Mouse (Mus musculus) lung, postnatal 0 days (tissue): ENCODE data around the gene Oxsr1. TPM values are rescaled to one million over a fixed set of nuclear protein-coding genes. Genes with fewer than 3 reads are reported as not detected.

Source experiments
- ATAC-seq: fragments of 200-750 bp; cut with Nextera tagmentation; 2 replicates; pipeline ENCODE4 v1.8.0; 2017; ENCODE audit warnings: moderate library complexity
- DNase-seq: peaks from one replicate; pipeline ENCODE4 v3.0.0-alpha.2; 2016; ENCODE audit warnings: low spot score
- H3K27ac ChIP-seq: fragments of 300-500 bp; sonication (generic); 2 replicates; pipeline ENCODE4 v1.5.1; 2014; ENCODE audit warnings: antibody characterized with exemption, mild to moderate bottlenecking, low read length, mixed read lengths
- H3K27me3 ChIP-seq: fragments of 300-500 bp; sonication (generic); replicated peaks from 2 replicates; pipeline ENCODE4 v1.6.1; 2014; ENCODE audit warnings: low read length, mixed read lengths; ENCODE audit not compliant: insufficient read depth
- H3K36me3 ChIP-seq: fragments of 300-500 bp; sonication (generic); 2 replicates; pipeline ENCODE4 v1.6.1; 2014; ENCODE audit warnings: low read length, mixed read lengths; ENCODE audit not compliant: insufficient read depth
- H3K4me1 ChIP-seq: fragments of 300-500 bp; sonication (generic); 2 replicates; pipeline ENCODE4 v1.6.1; 2014; ENCODE audit warnings: antibody characterized with exemption, low read depth, low read length, mixed read lengths; ENCODE audit not compliant: insufficient read depth
- H3K4me2 ChIP-seq: fragments of 300-500 bp; sonication (generic); replicated peaks from 2 replicates; pipeline ENCODE4 v1.6.1; 2014; ENCODE audit warnings: low read depth, mild to moderate bottlenecking, low read length, moderate library complexity, mixed read lengths
- H3K4me3 ChIP-seq: fragments of 300-500 bp; sonication (generic); 2 replicates; pipeline ENCODE4 v1.5.1; 2014; ENCODE audit warnings: low read depth, low read length
- H3K9ac ChIP-seq: fragments of 300-500 bp; sonication (generic); replicated peaks from 2 replicates; pipeline ENCODE4 v1.6.1; 2014; ENCODE audit warnings: low read depth, mild to moderate bottlenecking
- H3K9me3 ChIP-seq: fragments of 300-500 bp; sonication (generic); 2 replicates; pipeline ENCODE4 v1.6.1; 2016; ENCODE audit warnings: low read length, mixed read lengths
- CTCF ChIP-seq: IDR thresholded peaks from 2 replicates; pipeline ENCODE4 v1.5.1; 2016; ENCODE audit warnings: antibody characterized with exemption, mild to moderate bottlenecking
- EP300 ChIP-seq: IDR thresholded peaks from 2 replicates; pipeline ENCODE4 v1.6.1; 2016; ENCODE audit warnings: antibody characterized with exemption, mild to moderate bottlenecking, control low read depth
- WGBS: fragments of 180-500 bp; shearing (Covaris S2); extraction: QIAGEN DNeasy Blood & Tissue Kit; methylation state at CpG from one replicate; pipeline ENCODE4 v1.1.7; 2014; 5-methylcytosine and 5-hydroxymethylcytosine counted together
- polyA plus RNA-seq: library from polyadenylated mRNA; unstranded; fragments of >200 nt; fragmentation: Nextera tagmentation; extraction: Ambion mirVana; gene quantifications from 2 replicates; pipeline ENCODE4 v1.2.1, GENCODE M21; 2015

Oxsr1 gene
- polyA plus RNA-seq, 1 experiment from 2014 or later: 6.6 TPM

- ATAC-seq (peak; percentile 18), DNase-seq (peak; percentile 96)
- Histone ChIP-seq H3K27ac (peak within 1 kb of the TSS; percentile 95), H3K4me3 (peak within 1 kb of the TSS; percentile 70), H3K9ac (peak within 1 kb of the TSS; percentile 80), H3K27me3 (no peaks in the 10 kb centered on the region), H3K4me2 (peak within 1 kb of the TSS; percentile 89), H3K4me1 (peaks cover 11% of the 10 kb centered on the region), H3K36me3 (peaks cover 16% of the 10 kb centered on the region; the same call in 1 of the 2 replicates), H3K9me3 (no peaks in the 10 kb centered on the region)
- TF ChIP-seq EP300 (no peak), CTCF (peak; percentile 56)
- WGBS: 2% methylated on average over 43 of the region's 43 CpGs
Measured at GRCm38 (mm10) chr9:119339558-119340211, 17.5 kb upstream of the Oxsr1 start, which contains the start of gene Acaa1a. Acaa1a (plus strand) TSS chr9:119339676.

GRCm38 (mm10) chr9:119339106-119339505 is 16.9 kb upstream of the Oxsr1 start:
- peak; percentile 18 for DNase-seq
- Histone ChIP-seq H3K27ac (peak overlapping the region; percentile 95), H3K27me3 (no peaks in the 10 kb centered on the region), H3K9me3 (no peaks in the 10 kb centered on the region), H3K36me3 (peaks cover 16% of the 10 kb centered on the region; the same call in 1 of the 2 replicates), H3K4me3 (peak overlapping the region; percentile 70), H3K4me2 (peak overlapping the region; percentile 89), H3K4me1 (peaks cover 11% of the 10 kb centered on the region), H3K9ac (peak overlapping the region; percentile 80; the same call in 1 of the 2 replicates)
- 42% methylated on average over 7 of the region's 7 CpGs for WGBS
- no peak for ATAC-seq
- TF ChIP-seq EP300 (no peak), CTCF (no peak)

GRCm38 (mm10) chr9:119338350-119338749 is 16.1 kb upstream of the Oxsr1 start:
- H3K4me1 ChIP-seq: peaks cover 11% of the 10 kb centered on the region
- no peaks in the 10 kb centered on the region for H3K27me3 ChIP-seq
- no peak for DNase-seq
- no peak overlapping the region for H3K4me2 ChIP-seq
- H3K9ac ChIP-seq: no peak overlapping the region
- 87% methylated on average over 3 of the region's 3 CpGs for WGBS
- no peak overlapping the region for H3K4me3 ChIP-seq
- peaks cover 9% of the 10 kb centered on the region; the same call in 1 of the 2 replicates for H3K36me3 ChIP-seq
- no peak for ATAC-seq
- TF ChIP-seq CTCF (no peak), EP300 (no peak)
- H3K9me3 ChIP-seq: no peaks in the 10 kb centered on the region
- H3K27ac ChIP-seq: no peak overlapping the region

GRCm38 (mm10) chr9:119337842-119338241 is 15.6 kb upstream of the Oxsr1 start:
- H3K27ac ChIP-seq: no peak overlapping the region
- no peaks in the 10 kb centered on the region for H3K9me3 ChIP-seq
- no peak overlapping the region for H3K4me2 ChIP-seq
- TF ChIP-seq EP300 (no peak), CTCF (no peak)
- H3K4me3 ChIP-seq: no peak overlapping the region
- ATAC-seq: no peak
- H3K4me1 ChIP-seq: peaks cover 11% of the 10 kb centered on the region
- no peak for DNase-seq
- WGBS: 92% methylated on average over 14 of the region's 14 CpGs
- no peak overlapping the region for H3K9ac ChIP-seq
- H3K36me3 ChIP-seq: 0 out of 2 replicates have a peak, but pooled peaks cover 7% of the 10 kb centered on the region
- H3K27me3 ChIP-seq: no peaks in the 10 kb centered on the region

GRCm38 (mm10) chr9:119335571-119335970 is 13.3 kb upstream of the Oxsr1 start:
- Histone ChIP-seq H3K4me2 (no peak overlapping the region), H3K36me3 (0 out of 2 replicates have a peak, but pooled peaks cover 7% of the 10 kb centered on the region), H3K27ac (no peak overlapping the region), H3K4me1 (peaks cover 7% of the 10 kb centered on the region), H3K4me3 (no peak overlapping the region), H3K27me3 (no peaks in the 10 kb centered on the region), H3K9ac (no peak overlapping the region), H3K9me3 (no peaks in the 10 kb centered on the region)
- TF ChIP-seq EP300 (no peak), CTCF (no peak)
- DNase-seq (no peak), ATAC-seq (no peak)
- 82% methylated on average over 4 of the region's 4 CpGs for WGBS

GRCm38 (mm10) chr9:119334834-119335233 is 12.6 kb upstream of the Oxsr1 start:
- Histone ChIP-seq H3K36me3 (0 out of 2 replicates have a peak, but pooled peaks cover 7% of the 10 kb centered on the region), H3K4me2 (no peak overlapping the region), H3K27ac (0 out of 2 replicates have a peak overlapping the region, but pooled peaks have one; percentile 35), H3K9ac (no peak overlapping the region), H3K4me1 (peaks cover 3% of the 10 kb centered on the region), H3K27me3 (no peaks in the 10 kb centered on the region), H3K9me3 (no peaks in the 10 kb centered on the region), H3K4me3 (no peak overlapping the region)
- ATAC-seq (no peak), DNase-seq (no peak)
- 82% methylated on average over 2 of the region's 2 CpGs for WGBS
- no peak for TF ChIP-seq EP300
- TF ChIP-seq CTCF: no peak
